Mouse (Mus musculus) megakaryocyte, embryonic 14.5 days (primary cell): ENCODE data around the gene Pacsin2.

Source experiments
- FLI1 ChIP-seq: IDR thresholded peaks from 2 replicates; pipeline ENCODE4 v1.6.1; 2012; ENCODE audit warnings: low read length, inconsistent platforms, mixed read lengths
- GATA1 ChIP-seq: IDR thresholded peaks from 3 replicates; pipeline ENCODE4 v1.6.1; 2012; ENCODE audit warnings: mixed read lengths, low read length, inconsistent platforms, borderline replicate concordance

- TF ChIP-seq GATA1 (no peak), FLI1 (no peak)
Measured at GRCm38 (mm10) chr15:83455637-83456036, 8.8 kb downstream of the Pacsin2 start.
